Mouse (Mus musculus) spleen, embryonic (tissue): ENCODE measurements around the gene Ccdc85b.
"Not testable (repeated sequence)": the region's sequence is repeated elsewhere in the genome, so short reads cannot be mapped to it uniquely, and the experiment has no call there.

ENCODE experiments used
- CTCF ChIA-PET: fragments of 350-600 bp; sonication (Branson Sonifier 250); formaldehyde crosslinking; loops from one replicate; lab custom pipeline; 2022; lab: Charles Lee

The Ccdc85b gene

DNA sequence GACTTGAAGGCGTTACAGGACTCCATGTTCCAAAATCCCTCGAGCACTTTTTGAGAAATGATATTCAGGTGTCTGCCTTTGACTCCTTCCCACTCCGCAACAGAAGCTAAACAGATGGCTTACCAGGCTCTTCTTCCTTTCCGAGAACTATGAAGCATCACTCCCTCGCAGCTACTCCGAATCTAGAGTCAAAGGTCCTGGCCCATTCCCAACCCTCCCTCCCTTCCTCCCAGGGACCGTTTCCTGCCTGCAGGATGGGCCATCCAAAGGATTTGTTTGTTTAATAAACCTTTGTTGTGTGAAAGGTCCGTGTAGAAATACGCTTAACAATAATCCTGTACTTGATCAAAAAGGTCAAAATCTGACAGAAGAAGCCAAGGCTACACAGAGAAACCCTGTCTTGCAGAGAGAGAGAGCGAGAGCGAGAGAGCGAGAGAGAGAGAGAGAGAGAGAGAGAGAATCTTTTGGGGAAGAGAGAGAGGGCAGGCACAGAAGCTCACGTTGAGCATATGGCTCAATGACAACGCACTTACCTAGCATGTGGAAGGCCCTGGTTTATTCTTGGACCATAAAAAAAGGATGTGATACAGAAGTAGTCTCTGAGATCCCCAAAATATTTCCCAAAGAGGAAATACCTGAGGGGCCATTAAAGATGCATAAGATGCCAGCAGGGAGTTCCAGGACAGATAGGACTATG lies at the start of gene Ccdc85b:
Gene Ccdc85b (minus strand): TSS at position 149 of the 697 bp plus-strand sequence.
- CTCF ChIA-PET = interaction anchor here (1.6 kb wide), 1 partner anchor 30 kb away, joined by 3 read pairs; the partner anchor contains the start of gene Mus81

DNA sequence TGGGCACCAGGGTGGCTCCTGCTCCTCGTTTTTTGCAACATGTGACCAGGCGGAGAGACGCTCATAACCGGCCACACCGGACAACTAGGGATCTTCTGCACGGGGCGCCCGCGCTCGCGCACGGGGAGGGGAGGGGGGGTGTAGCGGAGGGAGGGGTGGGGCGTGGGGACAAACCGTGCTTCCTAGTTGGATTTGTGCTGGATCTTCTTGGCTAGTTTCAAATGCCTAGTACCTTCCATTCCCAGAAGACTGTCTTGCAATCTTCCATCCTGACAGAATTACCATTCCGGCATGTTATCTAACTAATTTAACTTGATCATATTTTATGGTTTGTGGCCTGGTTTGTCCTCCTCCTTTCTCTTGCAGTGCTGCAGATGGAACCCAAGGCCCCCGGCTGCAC lies 46.0 kb upstream of the Ccdc85b start, which contains the start of gene 1700020D05Rik:
Gene 1700020D05Rik (minus strand): TSS at position 101 of the 400 bp plus-strand sequence.
- CTCF ChIA-PET = interaction anchor here (0.6 kb wide), 1 partner anchor 1284 kb away, joined by 9 read pairs; no protein-coding TSS in a partner anchor

DNA sequence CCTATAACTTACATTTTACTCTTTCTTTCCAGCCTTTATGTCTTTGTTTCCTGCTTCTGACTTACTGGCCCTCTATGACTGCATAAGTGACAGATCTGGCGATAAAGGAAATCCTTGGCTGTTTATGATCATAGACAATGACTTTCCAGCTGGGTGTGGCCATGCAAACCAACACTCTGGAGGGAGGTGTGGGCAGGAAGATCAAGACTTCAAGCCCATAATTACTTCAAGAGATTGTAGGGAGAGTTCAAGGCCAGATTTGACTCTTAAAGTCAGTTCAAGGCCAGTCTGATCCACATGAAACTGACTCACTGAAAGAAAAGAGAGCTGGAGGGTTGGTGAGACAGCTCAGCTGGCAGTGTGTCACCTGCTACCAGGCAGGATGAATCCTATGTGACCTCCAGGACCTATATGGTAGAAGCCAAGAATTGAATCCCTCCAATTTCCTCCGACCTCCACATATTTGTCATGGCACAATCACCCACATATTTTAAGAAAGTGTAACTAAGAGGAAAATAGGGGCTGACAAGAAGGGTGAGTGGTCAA lies 42.7 kb upstream of the Ccdc85b start:
- CTCF ChIA-PET = no interaction called here

DNA sequence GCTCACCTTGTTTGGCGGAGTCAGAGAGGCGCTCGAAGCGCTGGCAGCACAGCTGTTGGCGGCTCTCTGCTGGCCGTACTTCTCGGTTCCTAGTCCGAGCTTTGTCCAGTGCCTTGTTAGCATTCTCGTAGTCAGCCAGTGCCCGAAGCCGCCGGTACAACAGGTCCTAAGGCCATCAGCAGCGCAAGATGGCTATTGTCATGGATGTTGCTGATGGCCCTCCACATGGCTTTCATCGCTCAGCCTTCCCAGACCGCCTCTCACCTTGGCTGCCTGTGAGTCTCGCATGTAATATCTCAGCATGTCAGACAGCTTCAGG lies 38.3 kb upstream of the Ccdc85b start:
- CTCF ChIA-PET = interaction anchor here (0.5 to 1.1 kb wide), 2 partner anchors 63 to 197 kb away, joined by 3 read pairs; no protein-coding TSS in a partner anchor

DNA sequence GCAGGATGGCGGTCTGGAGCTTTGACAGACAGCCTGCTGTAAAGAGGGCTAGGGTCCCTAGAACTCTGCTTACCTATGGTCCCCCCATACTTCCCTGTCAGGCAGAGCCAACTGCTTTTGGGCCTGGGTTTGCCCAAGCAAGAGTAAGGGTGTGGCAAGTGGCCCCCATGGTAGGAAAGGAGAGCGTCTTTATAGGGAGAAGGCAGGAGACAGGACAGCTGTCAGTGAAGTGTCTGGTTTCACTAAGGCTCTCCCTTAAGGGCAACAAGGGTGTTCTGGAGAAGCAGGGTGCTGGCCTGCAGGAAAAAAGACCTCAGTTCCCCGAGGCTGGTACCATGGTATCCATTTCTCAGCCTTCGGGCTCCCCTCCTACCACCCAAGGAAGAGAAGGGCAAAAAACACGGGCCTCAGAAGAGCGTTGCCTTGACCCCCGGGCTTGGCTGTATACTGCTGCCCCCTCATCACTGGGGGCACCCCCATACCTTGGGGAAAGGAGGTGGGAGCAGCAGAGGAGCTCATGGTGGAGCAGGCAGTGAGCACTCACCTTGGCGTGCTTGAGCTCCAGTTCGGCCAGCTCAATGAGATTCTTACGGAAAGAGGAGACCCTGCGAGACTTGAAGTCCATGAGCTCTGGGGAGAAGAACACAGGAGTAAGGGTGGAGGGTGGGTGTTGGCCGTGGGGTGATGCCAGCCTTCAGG lies 37.8 kb upstream of the Ccdc85b start:
- CTCF ChIA-PET = interaction anchor here (0.6 to 1.1 kb wide), 3 partner anchors 15 to 250 kb away, joined by 3 to 5 read pairs (median 3); partner anchors contain the start of gene Snx32

DNA sequence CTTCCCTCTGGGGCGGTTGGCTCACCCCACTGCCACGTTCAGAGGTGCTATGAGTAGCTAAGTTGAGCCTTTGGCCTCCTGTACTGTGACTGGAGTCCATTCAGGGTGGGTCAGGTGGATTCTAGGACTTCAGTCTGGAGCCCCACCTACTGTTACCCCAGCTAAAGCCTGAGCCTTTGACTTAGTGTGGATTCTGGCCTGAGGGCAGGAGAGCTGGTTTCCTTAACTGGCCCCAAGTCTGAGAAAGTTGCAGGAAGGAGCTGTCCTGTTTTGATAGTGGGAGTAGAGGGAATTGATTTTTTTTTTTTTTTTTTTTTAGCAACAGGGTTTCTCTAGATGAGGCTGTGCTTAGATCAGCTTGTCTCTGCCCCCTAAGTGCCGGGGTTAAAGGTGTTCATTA lies 36.6 kb upstream of the Ccdc85b start:
- CTCF ChIA-PET = no interaction called here

DNA sequence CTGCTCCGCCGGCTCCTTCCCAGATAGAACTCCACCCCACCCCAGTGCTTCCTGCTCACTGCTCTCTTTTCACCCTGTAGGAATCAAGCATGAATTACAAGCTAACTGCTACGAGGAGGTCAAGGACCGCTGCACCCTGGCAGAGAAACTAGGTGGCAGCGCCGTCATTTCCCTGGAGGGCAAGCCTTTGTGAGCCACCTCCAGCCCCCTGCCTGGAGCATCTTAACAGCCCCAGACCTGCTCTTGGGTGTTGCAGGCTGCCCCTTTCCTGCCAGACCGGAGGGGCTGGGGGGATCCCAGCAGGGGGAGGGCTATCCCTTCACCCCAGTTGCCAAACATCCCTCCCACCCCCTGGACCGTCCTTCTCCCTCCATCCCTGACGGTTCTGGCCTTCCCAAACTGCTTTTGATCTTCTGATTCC lies 35.6 kb upstream of the Ccdc85b start:
- CTCF ChIA-PET = not testable (repeated sequence)

DNA sequence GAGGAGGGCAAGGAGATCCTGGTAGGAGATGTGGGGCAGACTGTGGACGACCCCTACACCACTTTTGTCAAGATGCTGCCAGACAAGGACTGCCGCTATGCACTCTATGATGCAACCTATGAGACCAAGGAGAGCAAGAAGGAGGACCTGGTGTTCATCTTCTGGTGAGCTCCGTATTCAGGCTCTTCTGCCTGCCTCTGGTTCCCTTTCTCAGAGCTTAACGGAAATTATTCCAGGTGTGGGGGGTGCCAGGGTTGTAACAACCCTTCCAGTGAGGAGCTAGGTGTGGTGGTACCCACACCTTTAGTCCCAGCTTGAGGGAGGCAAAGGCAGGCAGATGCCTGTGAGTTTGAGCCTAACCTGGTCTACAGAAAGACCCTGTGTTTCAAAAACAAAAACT lies 34.9 kb upstream of the Ccdc85b start:
- CTCF ChIA-PET = no interaction called here

DNA sequence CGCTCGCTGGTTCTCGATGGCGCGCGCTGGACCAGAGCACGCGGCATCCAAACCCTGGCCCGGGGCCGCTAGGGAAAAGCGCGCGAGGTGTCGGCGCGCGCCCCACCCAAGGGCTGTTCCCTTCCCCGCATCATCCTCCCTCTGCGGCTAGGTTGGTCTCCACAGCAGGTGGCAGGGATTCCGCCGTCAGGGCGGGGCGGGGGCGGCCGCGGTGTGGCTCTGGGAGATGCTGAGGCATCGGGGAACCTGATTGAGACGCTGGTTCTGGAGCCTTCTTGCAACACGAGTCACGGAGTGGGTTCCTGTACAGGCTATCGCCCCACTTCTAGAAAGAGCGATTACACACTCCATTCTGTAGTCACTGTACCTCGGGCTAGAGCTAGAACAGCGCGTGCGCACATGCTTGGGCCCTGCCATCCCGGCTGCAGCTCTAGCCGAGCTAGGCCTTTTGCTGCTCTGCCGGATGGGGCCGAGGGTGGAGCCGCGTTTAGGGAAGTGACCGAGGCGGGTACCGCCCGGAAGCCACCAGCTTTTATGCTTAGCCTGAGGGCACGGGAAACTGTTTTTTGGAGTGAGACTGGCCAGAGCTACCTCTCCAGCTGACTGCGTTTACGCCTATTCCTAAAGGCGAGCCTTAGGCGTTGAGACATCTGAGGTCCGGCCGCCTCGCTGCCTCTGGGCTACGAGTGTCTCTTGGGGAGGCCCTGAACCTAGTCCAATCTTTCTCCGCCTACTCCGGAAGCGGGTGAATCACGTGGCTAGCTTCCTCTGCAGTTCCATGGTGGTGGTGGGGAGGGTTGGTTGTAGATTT lies 33.4 kb upstream of the Ccdc85b start:
- CTCF ChIA-PET = no interaction called here

DNA sequence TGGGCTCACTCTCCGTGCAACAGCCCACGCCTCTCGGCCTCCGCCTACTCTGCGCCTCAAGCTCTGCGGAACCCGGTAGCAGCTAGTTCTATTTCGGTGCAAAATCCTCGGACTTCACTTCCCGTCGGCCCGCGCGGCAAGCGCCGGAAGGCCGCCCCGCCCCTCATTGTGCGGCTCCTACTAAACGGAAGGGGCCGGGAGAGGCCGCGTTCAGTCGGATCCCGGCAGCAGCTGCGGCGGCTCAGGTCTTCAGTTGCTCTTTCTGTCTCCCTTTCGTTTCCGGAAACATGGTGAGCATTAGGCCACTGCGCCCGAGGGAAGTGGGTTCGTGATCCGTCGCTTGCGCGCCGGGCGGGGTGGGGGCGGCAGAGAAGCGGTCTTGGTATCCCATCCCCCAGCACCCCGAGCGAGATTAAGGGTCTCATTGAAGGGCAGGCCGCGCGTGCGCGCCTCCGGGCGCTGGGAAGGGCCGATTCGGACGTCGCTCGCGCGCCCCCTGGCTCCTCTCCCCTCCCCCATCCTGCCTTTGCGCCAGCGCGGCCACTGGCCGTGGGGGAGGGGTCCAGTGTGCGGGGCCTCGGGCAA lies 32.7 kb upstream of the Ccdc85b start, which contains the start of gene Cfl1:
Gene Cfl1 (plus strand): TSS at position 143 of the 585 bp plus-strand sequence.
- CTCF ChIA-PET = interaction anchor here (1.1 kb wide), 1 partner anchor 20 kb away, joined by 3 read pairs; the partner anchor contains the start of gene Snx32

DNA sequence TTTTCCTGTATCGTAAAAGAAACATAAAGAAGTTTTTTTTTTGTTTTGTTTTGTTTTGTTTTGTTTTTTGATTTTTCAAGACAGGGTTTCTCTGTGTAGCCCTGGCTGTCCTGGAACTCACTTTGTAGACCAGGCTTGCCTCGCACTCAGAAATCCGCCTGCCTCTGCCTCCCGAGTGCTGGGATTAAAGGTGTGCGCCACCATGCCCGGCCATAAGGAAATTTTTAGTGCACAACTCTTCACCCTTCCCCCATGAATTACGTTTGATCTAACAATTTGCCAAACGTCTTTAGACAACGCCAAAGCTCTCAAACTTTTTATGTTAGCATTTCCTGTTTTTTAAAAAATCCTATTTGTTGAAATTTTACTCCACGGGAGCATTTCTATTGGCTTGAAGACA lies 32.0 kb upstream of the Ccdc85b start:
- CTCF ChIA-PET = interaction anchor here (1.1 kb wide), 1 partner anchor 21 kb away, joined by 3 read pairs; the partner anchor contains the start of gene Snx32

DNA sequence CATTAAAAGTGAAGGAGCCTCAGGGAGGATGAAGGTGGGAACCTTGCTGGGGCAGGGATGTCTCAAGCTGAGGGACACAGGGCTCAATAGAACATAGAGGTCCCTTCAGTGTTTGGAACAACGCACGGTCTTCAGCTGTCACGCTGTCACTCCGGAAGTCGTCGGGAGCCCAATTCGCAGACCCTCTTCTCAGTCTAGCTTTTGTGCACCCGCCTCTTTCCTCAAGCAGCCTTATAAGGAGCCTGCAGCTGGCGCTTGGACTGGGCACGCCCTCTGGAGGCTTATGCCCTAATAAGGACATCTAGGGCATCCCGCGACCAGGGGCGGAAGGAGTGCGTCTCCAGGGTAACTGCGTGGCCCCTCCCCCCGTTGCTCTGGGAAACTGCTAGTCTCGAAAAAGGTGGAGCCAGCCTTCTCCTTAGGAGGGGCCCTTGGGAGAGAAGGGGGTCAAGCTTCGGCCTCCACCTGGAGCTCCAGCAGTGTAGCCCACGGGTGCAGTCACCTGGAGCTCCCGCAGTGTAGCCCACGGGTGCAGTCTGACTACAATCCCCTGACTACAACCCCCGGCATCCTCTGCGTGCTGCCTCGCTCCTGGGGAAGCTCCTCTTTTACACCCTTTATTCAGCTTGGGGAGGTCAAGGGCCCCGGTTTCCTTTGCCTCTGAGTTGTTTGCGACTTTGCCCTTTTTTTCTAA lies 31.3 kb upstream of the Ccdc85b start:
- CTCF ChIA-PET = interaction anchor here (0.5 to 1.1 kb wide), 3 partner anchors 22 to 557 kb away, joined by 3 to 12 read pairs (median 3); partner anchors contain the start of gene Snx32

DNA sequence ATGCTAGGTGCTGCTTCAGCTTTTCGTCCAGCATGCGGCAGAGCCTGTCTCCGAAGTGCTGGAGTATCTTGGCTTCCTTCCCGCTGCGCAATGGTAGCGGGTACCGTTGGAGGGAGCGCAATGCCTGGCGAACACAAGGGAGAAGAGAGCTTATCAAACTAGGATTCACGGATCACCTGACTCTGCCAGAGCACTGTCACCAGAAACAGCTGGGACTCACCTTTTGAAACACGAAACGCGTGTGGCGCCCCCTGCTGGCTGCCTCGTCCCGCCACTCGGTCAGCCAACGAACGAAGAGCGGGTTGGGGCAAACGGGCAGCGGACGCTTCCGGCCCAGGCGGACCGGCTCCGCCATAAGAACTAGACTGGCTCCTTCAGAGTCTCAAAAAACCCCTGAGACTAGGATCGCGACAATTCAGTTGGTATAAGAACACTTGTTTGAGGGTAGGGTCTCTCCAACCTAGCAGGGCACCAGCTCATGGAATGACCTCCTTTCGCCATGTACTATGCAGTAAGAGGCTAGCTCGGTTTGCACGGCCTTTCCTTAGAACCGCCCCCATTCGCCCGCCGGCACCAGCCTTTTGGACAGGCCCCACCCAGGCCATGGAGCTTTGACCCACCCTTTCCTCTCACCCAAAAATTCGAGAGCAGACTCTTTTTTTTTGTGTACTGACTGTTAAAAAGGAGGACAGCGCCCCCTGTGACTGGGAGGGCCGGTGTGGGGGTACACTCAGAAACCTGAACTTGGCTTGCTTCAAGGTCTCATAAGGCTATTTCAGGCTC lies 30.3 kb upstream of the Ccdc85b start, which contains the start of gene Mus81:
Gene Mus81 (minus strand): TSS at position 635 of the 783 bp plus-strand sequence.
- CTCF ChIA-PET = interaction anchor here (0.7 to 1.7 kb wide), 6 partner anchors 14 to 55 kb away, joined by 3 to 9 read pairs (median 4); partner anchors contain the start of genes Efemp2 and Snx32

DNA sequence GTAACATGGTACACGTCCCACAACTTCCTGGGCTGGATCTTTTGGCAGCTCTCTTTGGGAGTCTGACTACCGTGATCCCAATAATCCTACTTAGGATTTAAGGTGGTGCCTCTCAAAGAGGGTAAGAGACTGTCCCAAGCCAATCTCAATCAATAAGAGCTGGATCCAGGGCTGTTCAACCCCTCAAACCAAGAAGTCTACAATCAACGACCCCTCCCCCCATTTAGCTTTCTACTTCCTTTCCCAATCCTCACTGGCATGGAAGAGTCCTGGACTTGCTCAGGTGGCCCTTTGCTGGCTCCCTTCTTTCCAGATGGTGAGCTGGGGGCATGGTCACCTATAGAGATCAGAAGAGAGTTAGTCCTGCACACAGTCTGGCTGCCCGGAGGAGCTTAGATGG lies 29.1 kb upstream of the Ccdc85b start:
- CTCF ChIA-PET = interaction anchor here (0.9 to 1.7 kb wide), 3 partner anchors 13 to 54 kb away, joined by 4 to 9 read pairs (median 5); partner anchors contain the start of gene Efemp2

DNA sequence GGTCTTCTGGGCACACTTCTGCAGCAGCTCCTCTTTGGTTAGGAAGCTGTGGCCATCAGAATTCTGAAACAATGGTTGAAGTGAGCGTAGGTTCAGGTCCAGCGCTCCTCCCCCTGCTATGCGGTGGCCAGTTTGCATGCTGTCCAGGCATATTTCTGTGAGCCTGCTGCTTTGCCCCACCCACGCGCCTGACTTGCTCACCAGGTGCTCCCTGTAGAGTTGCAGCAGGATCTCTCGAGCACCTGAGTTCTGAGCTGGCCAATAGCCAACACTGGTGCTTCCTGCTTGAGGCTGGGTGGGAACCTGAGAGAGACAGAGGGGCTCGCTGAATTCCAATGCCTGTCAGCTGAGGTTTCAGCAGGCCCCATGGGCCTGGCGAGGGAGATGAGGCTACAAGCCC lies 28.6 kb upstream of the Ccdc85b start:
- CTCF ChIA-PET = no interaction called here

DNA sequence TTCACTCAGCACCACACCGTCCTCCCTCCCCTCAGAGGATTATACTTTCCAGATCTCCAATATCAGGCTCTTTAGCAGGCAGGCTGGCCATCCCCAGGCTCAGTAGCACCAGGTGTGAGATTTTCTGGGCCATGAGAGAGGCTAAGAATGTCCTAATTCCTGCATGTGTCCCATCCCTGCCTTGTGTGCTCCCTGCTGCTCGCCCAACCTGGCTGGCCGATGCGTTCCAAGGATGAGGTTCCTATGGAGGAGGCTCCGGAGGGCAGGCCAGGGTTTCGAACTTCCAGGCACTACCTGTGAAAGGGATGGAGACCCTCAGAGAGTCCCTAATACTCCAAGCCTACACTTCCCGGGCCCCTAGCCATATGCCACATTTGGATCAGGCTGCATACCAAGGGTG lies 28.1 kb upstream of the Ccdc85b start:
- CTCF ChIA-PET = no interaction called here

DNA sequence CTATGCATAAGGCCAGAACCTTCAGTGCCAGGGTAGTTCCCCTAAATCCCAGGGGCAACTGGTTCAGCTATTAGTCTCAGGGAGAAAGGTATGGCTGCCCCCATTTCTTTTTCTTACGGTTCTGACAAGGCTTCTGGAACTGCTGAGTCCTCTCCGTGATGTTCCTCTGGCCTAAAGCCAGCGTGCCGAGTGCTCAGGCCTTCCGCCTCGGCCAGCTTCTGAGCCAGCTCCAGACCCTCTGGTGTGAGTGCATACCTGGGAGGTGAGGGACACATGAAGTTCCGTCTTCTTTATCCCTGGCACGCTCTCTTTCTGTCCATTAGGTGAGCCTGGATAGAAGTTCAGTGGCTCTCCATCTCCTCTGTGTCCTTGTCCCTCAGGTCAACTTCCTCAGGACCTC lies 27.7 kb upstream of the Ccdc85b start:
- CTCF ChIA-PET = no interaction called here

DNA sequence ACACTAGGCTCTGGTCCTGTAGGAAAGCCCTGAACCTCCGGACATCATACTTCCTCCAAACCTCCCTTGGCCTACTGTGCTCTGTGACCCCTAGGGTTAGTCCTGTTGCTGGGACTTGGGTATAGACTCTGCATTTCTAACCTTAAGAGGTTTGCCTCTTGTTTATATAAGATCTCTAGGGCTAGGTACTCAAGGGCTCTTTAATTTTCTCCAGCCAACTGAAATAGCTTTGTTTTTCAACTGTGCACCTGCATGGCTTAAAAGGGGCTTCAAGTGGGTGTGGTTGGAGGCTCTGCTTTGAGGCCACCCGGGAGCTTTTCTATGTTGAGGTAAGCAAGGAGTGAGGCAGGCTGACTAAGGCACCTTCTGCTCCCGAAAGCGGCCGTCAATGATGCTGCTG lies 26.8 kb upstream of the Ccdc85b start:
- CTCF ChIA-PET = no interaction called here
